Mouse (Mus musculus) midbrain, postnatal 0 days (tissue): ENCODE measurements around the gene Chrng. TPM values are rescaled to one million over a fixed set of nuclear protein-coding genes. Genes with fewer than 3 reads are reported as not detected.

ENCODE experiments used
- ATAC-seq: fragments of 200-750 bp; cut with Nextera tagmentation; 2 replicates; pipeline ENCODE4 v1.8.0; 2017; ENCODE audit warnings: moderate number of reproducible peaks, mild to moderate bottlenecking, moderate TSS enrichment, moderate library complexity; ENCODE audit not compliant: low FRiP score
- DNase-seq: peaks from one replicate; pipeline ENCODE4 v3.0.0-alpha.2; 2015; ENCODE audit warnings: low spot score
- H3K27ac ChIP-seq: fragments of 300-500 bp; sonication (generic); 2 replicates; pipeline ENCODE4 v1.5.1; 2014; ENCODE audit warnings: low read depth, mild to moderate bottlenecking, low read length, mixed read lengths
- H3K27me3 ChIP-seq: fragments of 300-500 bp; sonication (generic); 2 replicates; pipeline ENCODE4 v1.6.1; 2014; ENCODE audit warnings: low read length, control low read depth, mixed read lengths; ENCODE audit not compliant: insufficient read depth
- H3K36me3 ChIP-seq: fragments of 300-500 bp; sonication (generic); 2 replicates; pipeline ENCODE4 v1.6.1; 2014; ENCODE audit warnings: low read length, control low read depth, mixed read lengths; ENCODE audit not compliant: insufficient read depth
- H3K4me1 ChIP-seq: fragments of 300-500 bp; sonication (generic); 2 replicates; pipeline ENCODE4 v1.6.1; 2014; ENCODE audit warnings: mild to moderate bottlenecking, control low read depth, antibody characterized with exemption, low read length, mixed read lengths; ENCODE audit not compliant: insufficient read depth
- H3K4me2 ChIP-seq: fragments of 300-500 bp; sonication (generic); 2 replicates; pipeline ENCODE4 v1.6.1; 2014; ENCODE audit warnings: low read depth, mild to moderate bottlenecking, low read length, mixed read lengths; ENCODE audit not compliant: poor library complexity, severe bottlenecking
- H3K4me3 ChIP-seq: fragments of 300-500 bp; sonication (generic); 2 replicates; pipeline ENCODE4 v1.5.1; 2014; ENCODE audit warnings: low read depth, mild to moderate bottlenecking, low read length, moderate library complexity
- H3K9ac ChIP-seq: fragments of 300-500 bp; sonication (generic); replicated peaks from 2 replicates; pipeline ENCODE4 v1.6.1; 2014; ENCODE audit warnings: mild to moderate bottlenecking, low read length, moderate library complexity, mixed read lengths; ENCODE audit not compliant: poor library complexity, severe bottlenecking
- H3K9me3 ChIP-seq: fragments of 300-500 bp; sonication (generic); 2 replicates; pipeline ENCODE4 v1.6.1; 2016; ENCODE audit warnings: low read length, control low read depth
- CTCF ChIP-seq: IDR thresholded peaks from 2 replicates; pipeline ENCODE4 v1.5.1; 2016; ENCODE audit warnings: antibody characterized with exemption, mild to moderate bottlenecking
- WGBS: fragments of 180-500 bp; shearing (Covaris S2); extraction: QIAGEN DNeasy Blood & Tissue Kit; methylation state at CpG from one replicate; pipeline ENCODE4 v1.1.7; 2014; 5-methylcytosine and 5-hydroxymethylcytosine counted together
- polyA plus RNA-seq: library from polyadenylated mRNA; unstranded; fragments of >200 nt; fragmentation: Nextera tagmentation; extraction: Ambion mirVana; gene quantifications from 2 replicates; pipeline ENCODE4 v1.2.1, GENCODE M21; 2015
- total RNA-seq: library from RNA; depleted of rRNA; stranded (reverse); fragments of >200 nt; gene quantifications from 2 replicates; pipeline ENCODE4 v1.2.3, GENCODE M21; 2014

The Chrng gene
- total and polyA plus RNA-seq, 2 experiments from 2014 or later: 0.49 TPM; not detected in 1

GRCm38 (mm10) chr1:87217938-87218337 lies 13.5 kb downstream of the Chrng start:
- 64% methylated on average over 3 of the region's 3 CpGs for WGBS
- DNase-seq (peak; percentile 40), ATAC-seq (no peak)

GRCm38 (mm10) chr1:87225739-87226138 lies 21.3 kb downstream of the Chrng start:
- WGBS: 98% methylated on average over 8 of the region's 8 CpGs
- no peaks in the 10 kb centered on the region for H3K27me3 ChIP-seq
- peaks cover 76% of the 10 kb centered on the region for H3K36me3 ChIP-seq
- no peak for TF ChIP-seq CTCF
- H3K4me1 ChIP-seq: no peaks in the 10 kb centered on the region
- ATAC-seq (no peak), DNase-seq (no peak)
- H3K4me2 ChIP-seq: no peak overlapping the region
- no peak overlapping the region for H3K9ac ChIP-seq
- no peak overlapping the region for H3K27ac ChIP-seq
- H3K4me3 ChIP-seq: no peak overlapping the region
- H3K9me3 ChIP-seq: no peaks in the 10 kb centered on the region

More at GRCm38 (mm10) chr1:87217938-87218337, 13.5 kb downstream of the Chrng start:
- Histone ChIP-seq H3K4me1 (peaks cover 17% of the 10 kb centered on the region), H3K9ac (no peak overlapping the region), H3K27me3 (no peaks in the 10 kb centered on the region), H3K36me3 (peaks cover 31% of the 10 kb centered on the region), H3K4me2 (no peak overlapping the region), H3K9me3 (no peaks in the 10 kb centered on the region), H3K27ac (no peak overlapping the region), H3K4me3 (no peak overlapping the region)
- peak; percentile 79 for TF ChIP-seq CTCF

DNA sequence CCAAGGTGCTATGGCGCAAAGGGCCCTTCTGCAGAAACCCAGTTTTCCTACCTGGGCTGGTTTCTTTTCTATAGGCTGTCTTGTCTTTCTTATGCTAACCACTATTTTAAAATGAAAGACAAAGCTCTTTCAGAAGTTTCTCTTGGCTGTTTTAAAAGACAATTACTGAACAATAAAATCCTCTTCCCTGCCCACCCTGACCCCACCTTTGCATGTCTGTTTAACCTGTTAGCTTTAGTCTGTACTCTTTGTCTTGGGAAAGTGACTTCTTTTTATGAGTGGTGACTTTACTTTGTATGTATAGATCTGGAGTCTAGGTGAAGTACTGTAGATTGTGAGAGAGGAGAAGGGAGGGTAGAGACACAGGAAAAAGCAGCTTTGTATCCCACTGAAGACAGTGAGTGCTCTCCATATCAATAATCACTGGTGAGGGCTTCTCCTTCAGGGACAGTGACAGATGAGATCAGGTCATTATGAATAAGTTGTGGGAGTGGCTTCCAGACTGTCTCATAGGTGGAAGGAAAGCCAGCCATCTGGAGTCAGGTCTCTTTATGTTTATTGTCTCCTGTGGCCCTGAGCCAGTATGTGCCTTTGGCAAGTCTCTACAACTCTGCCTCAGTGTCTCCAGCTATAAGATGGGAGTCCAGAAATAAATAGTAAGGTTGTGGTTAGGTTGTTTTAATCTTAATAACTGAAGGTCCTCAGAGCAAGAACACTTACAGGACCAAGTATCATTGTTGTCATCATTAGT lies 22.1 kb downstream of the Chrng start:
- H3K27ac ChIP-seq: no peak overlapping the region
- H3K27me3 ChIP-seq: no peaks in the 10 kb centered on the region
- ATAC-seq (no peak), DNase-seq (no peak)
- no peaks in the 10 kb centered on the region for H3K4me1 ChIP-seq
- no peak overlapping the region for H3K4me3 ChIP-seq
- no peak for TF ChIP-seq CTCF
- no peak overlapping the region for H3K4me2 ChIP-seq
- WGBS: 97% methylated on average over 1 of the region's 1 CpGs
- no peaks in the 10 kb centered on the region for H3K9me3 ChIP-seq
- H3K9ac ChIP-seq: no peak overlapping the region
- peaks cover 73% of the 10 kb centered on the region for H3K36me3 ChIP-seq

DNA sequence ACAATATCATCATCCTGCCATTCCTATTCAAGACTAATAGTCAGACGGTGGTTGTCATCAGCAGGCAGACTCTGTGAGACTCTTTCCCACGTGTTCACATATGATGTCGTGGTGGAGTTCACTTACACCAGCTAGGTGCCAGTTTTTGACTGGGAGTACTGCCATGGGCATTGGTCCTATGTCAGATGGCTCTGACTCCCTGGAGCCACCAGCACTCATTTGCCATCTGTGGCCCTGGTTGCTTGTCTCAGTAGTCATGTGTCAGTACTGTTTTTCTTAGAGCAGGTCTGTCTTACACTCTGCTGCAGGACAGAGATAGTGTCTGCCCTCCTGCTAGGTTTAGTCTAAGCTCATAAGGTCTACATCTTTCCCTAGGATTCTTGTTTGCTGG lies 22.7 kb downstream of the Chrng start:
- no peak overlapping the region for H3K4me2 ChIP-seq
- DNase-seq: peak; percentile 29
- no peaks in the 10 kb centered on the region for H3K4me1 ChIP-seq
- peaks cover 71% of the 10 kb centered on the region for H3K36me3 ChIP-seq
- no peaks in the 10 kb centered on the region for H3K27me3 ChIP-seq
- TF ChIP-seq CTCF: no peak
- 96% methylated on average over 3 of the region's 3 CpGs for WGBS
- H3K9me3 ChIP-seq: no peaks in the 10 kb centered on the region
- H3K4me3 ChIP-seq: no peak overlapping the region
- no peak overlapping the region for H3K27ac ChIP-seq
- H3K9ac ChIP-seq: no peak overlapping the region
- ATAC-seq: no peak

- H3K27me3 ChIP-seq: no peaks in the 10 kb centered on the region
- H3K36me3 ChIP-seq: peaks cover 72% of the 10 kb centered on the region
- no peak overlapping the region for H3K27ac ChIP-seq
- no peak overlapping the region for H3K4me3 ChIP-seq
- no peak overlapping the region for H3K4me2 ChIP-seq
- WGBS: 71% methylated on average over 5 of the region's 5 CpGs
- H3K9ac ChIP-seq: no peak overlapping the region
- DNase-seq (no peak), ATAC-seq (no peak)
- TF ChIP-seq CTCF: no peak
- H3K9me3 ChIP-seq: no peaks in the 10 kb centered on the region
- no peaks in the 10 kb centered on the region for H3K4me1 ChIP-seq
Observed at GRCm38 (mm10) chr1:87230606-87231005, 26.1 kb downstream of the Chrng start.

DNA sequence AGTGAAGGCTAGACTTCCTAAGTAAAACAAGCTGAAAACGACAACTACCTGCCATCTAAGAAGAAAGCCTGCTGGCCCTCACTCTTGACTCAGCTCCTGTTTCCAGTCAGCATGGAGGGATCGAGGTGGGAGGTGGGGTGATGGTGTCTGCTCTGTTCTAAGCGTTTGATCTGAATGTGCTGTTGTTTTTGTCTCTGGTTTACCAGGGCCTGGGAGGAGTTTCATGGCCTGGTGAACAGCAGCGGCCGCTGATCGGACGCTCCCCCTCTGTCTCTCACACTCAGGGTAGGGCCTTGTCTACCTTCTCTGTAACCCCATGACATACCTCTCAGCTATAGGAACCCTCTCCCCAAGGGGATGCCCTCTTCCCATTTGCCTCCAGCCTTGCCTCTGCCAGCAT lies 27.7 kb downstream of the Chrng start:
- no peaks in the 10 kb centered on the region for H3K9me3 ChIP-seq
- H3K4me2 ChIP-seq: no peak overlapping the region
- no peak for ATAC-seq
- H3K9ac ChIP-seq: no peak overlapping the region
- DNase-seq: no peak
- H3K27ac ChIP-seq: no peak overlapping the region
- H3K4me1 ChIP-seq: no peaks in the 10 kb centered on the region
- peaks cover 71% of the 10 kb centered on the region for H3K36me3 ChIP-seq
- H3K27me3 ChIP-seq: no peaks in the 10 kb centered on the region
- 69% methylated on average over 7 of the region's 7 CpGs for WGBS
- TF ChIP-seq CTCF: no peak
- H3K4me3 ChIP-seq: no peak overlapping the region
